In the genomic region with DNA sequence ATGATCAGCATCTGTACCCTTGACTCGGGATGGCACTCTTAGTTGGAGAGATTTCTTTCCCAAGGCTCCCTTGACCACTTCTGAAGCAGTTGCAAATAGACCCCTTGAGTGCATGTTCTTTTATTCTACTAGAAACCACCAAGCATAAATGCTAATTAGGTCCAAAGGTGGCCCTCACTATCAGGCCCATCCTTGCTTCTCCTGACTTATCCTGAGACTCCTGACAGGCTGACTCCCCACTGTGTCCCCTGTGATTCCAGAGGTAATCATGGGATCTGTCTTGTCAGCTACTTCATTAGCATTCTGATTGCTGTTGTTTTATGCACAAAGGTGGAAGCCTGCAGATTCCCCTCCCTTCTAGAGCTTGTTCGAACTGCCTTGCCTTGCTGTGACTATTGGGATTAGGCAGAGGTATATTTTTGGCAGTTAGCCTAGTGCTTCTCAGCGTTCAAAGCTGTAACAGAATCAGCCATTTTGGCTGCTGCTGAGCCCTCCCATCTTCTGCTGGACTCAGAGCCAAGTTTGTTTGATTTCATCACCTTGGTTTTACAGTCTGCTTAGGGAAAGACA, we compare ENCODE assay signal across 14 mouse cellular contexts.
A peak's percentile ranks its signal among the peaks of the same experiment; 100 is the strongest.
DNase-seq lines count a peak whose midpoint lies in the region; ATAC-seq and TF ChIP-seq lines count a peak whose summit lies in the region.
"Had no signal": no experiment of that assay in that cellular context is flagged by ENCODE, and none has a peak within 500 bp of the region (broad histone marks: within the 10 kb centered on the region; RNA-seq: fewer than 3 reads in every experiment).

No protein-coding gene starts in this region.

- no peak overlapping the region for H3K9ac ChIP-seq in embryonic facial prominence, embryonic 14.5 days (ENCODE audit: low read depth, low read length)
- H3K9ac ChIP-seq in intestine, postnatal 0 days (ENCODE audit: low read depth, low read length): no peak overlapping the region

- TF ChIP-seq CTCF in layer of hippocampus, adult 2 months (conservative IDR thresholded peaks at IDR 0.05): no peak
- TF ChIP-seq CTCF in intestine, postnatal 0 days (IDR thresholded peaks at IDR 0.05; ENCODE audit: low read depth): no peak

- no peak overlapping the region for H3K4me3 ChIP-seq in embryonic facial prominence, embryonic 14.5 days (ENCODE audit: low read depth, low read length)
- no peak overlapping the region for H3K4me3 ChIP-seq in embryonic facial prominence, embryonic 10.5 days
- H3K4me3 ChIP-seq in layer of hippocampus, adult 2 months: no peak overlapping the region
- H3K4me3 ChIP-seq in intestine, postnatal 0 days (ENCODE audit: low read depth, low read length): no peak overlapping the region
- H3K4me3 ChIP-seq: gastrocnemius, adult 2 months had no signal

- 0 out of 2 replicates have a peak, but pooled peaks cover 4% of the 10 kb centered on the region for H3K4me1 ChIP-seq in embryonic facial prominence, embryonic 14.5 days (ENCODE audit: control insufficient read depth, insufficient read depth, low read length)
- H3K4me1 ChIP-seq in embryonic facial prominence, embryonic 10.5 days: peaks cover 4% of the 10 kb centered on the region
- no peaks in the 10 kb centered on the region for H3K4me1 ChIP-seq in intestine, postnatal 0 days (replicated peaks; ENCODE audit: control insufficient read depth, insufficient read depth, low read length)

- H3K36me3 ChIP-seq in embryonic facial prominence, embryonic 14.5 days (ENCODE audit: control insufficient read depth, insufficient read depth, low read length): no peaks in the 10 kb centered on the region
- H3K36me3 ChIP-seq in embryonic facial prominence, embryonic 10.5 days (replicated peaks): no peaks in the 10 kb centered on the region
- H3K36me3 ChIP-seq in intestine, postnatal 0 days (ENCODE audit: control insufficient read depth, insufficient read depth): no peaks in the 10 kb centered on the region

- DNase-seq in embryonic facial prominence, embryonic 14.5 days (ENCODE audit: low spot score): peak; percentile 79
- DNase-seq in embryonic facial prominence, embryonic 10.5 days (ENCODE audit: low spot score): no peak
- DNase-seq in layer of hippocampus, adult 2 months (ENCODE audit: low spot score in 2 of 2): no peak
- no peak for DNase-seq in layer of hippocampus, adult 18-20 months (ENCODE audit: low spot score in 2 of 2)
- peak; percentile 5 for DNase-seq in WW6 (ENCODE audit: low read depth, low spot score)
- DNase-seq in spleen, postnatal 36 days (ENCODE audit: low spot score in 2 of 2): no peak
- no peak for DNase-seq in testis, postnatal 14 days (ENCODE audit: low spot score)
- DNase-seq: gastrocnemius, adult 2 months; heart, postnatal 36 days; kidney, adult 9 months; retina, postnatal 1 day; spleen, adult 18-20 months had no signal

- no peaks in the 10 kb centered on the region for H3K9me3 ChIP-seq in embryonic facial prominence, embryonic 14.5 days (ENCODE audit: control insufficient read depth, low read length)
- H3K9me3 ChIP-seq in embryonic facial prominence, embryonic 10.5 days: no peaks in the 10 kb centered on the region
- no peaks in the 10 kb centered on the region for H3K9me3 ChIP-seq in intestine, postnatal 0 days (ENCODE audit: control insufficient read depth)

- WGBS in embryonic facial prominence, embryonic 14.5 days: 43% methylated on average over 3 of the region's 3 CpGs
- 58% methylated on average over 3 of the region's 3 CpGs for WGBS in embryonic facial prominence, embryonic 10.5 days
- WGBS in intestine, postnatal 0 days: 53% methylated on average over 3 of the region's 3 CpGs

- ATAC-seq in embryonic facial prominence, embryonic 14.5 days (ENCODE audit: low read depth): 0 out of 2 replicates have a peak, but pooled peaks have one; percentile 50
- ATAC-seq in intestine, postnatal 0 days: 0 out of 2 replicates have a peak, but pooled peaks have one; percentile 54

- H3K27me3 ChIP-seq in embryonic facial prominence, embryonic 14.5 days (replicated peaks; ENCODE audit: control insufficient read depth, insufficient read depth, low read length): no peaks in the 10 kb centered on the region
- no peaks in the 10 kb centered on the region for H3K27me3 ChIP-seq in embryonic facial prominence, embryonic 10.5 days (replicated peaks; ENCODE audit: low read depth, poor library complexity, severe bottlenecking)
- no peaks in the 10 kb centered on the region for H3K27me3 ChIP-seq in intestine, postnatal 0 days (replicated peaks; ENCODE audit: control insufficient read depth, insufficient read depth, low read length)

- no peak overlapping the region for H3K4me2 ChIP-seq in embryonic facial prominence, embryonic 14.5 days (ENCODE audit: low read depth, low read length)
- no peak overlapping the region for H3K4me2 ChIP-seq in intestine, postnatal 0 days (replicated peaks; ENCODE audit: low read depth)

- H3K27ac ChIP-seq in embryonic facial prominence, embryonic 14.5 days (replicated peaks; ENCODE audit: low read depth, low read length): no peak overlapping the region
- H3K27ac ChIP-seq in embryonic facial prominence, embryonic 10.5 days (replicated peaks): no peak overlapping the region
- H3K27ac ChIP-seq in layer of hippocampus, adult 2 months: peak overlapping the region; percentile 76
- no peak overlapping the region for H3K27ac ChIP-seq in intestine, postnatal 0 days (ENCODE audit: low read depth, low read length)
- H3K27ac ChIP-seq: gastrocnemius, adult 2 months; stomach, postnatal 0 days had no signal

Comparison
In these comparisons a context has a peak if more than half of its experiments do, and no peak if none do; other contexts are left out.
1. DNase-seq: peak in embryonic facial prominence, embryonic 14.5 days (single experiment) and WW6 (single experiment); none in embryonic facial prominence, embryonic 10.5 days (single experiment), layer of hippocampus, adult 2 months (0 of 2), layer of hippocampus, adult 18-20 months (0 of 2), spleen, postnatal 36 days (0 of 2) and testis, postnatal 14 days (single experiment).